Mouse (Mus musculus) kidney, postnatal 36 days (tissue): ENCODE measurements around the gene Dock4.

Source experiments
- DNase-seq, 2 experiments: peaks; one replicate each; pipeline ENCODE4 v3.0.0; 2021 to 2022; ENCODE audit warnings: mixed read lengths in 2 of 2

Dock4 gene

GRCm38 (mm10) chr12:40511643-40512369 is 66.1 kb downstream of the Dock4 start:
- DNase-seq, result no peak

GRCm38 (mm10) chr12:40512370-40512693 is 66.6 kb downstream of the Dock4 start:
- DNase-seq, result no peak

- no peak for DNase-seq
Measured at GRCm38 (mm10) chr12:40512994-40513393, 67.2 kb downstream of the Dock4 start.

- DNase-seq, result no peak
Measured at GRCm38 (mm10) chr12:40514021-40514420, 68.3 kb downstream of the Dock4 start.

- DNase-seq, result no peak
Measured at GRCm38 (mm10) chr12:40522468-40522867, 76.7 kb downstream of the Dock4 start.

GRCm38 (mm10) chr12:40523020-40523419 is 77.3 kb downstream of the Dock4 start:
- no peak for DNase-seq

- peak; percentile 54 to 60 for DNase-seq
Measured at GRCm38 (mm10) chr12:40525045-40525444, 79.3 kb downstream of the Dock4 start.

GRCm38 (mm10) chr12:40535655-40536618 is 90.2 kb downstream of the Dock4 start:
- DNase-seq, result peak; percentile 27 to 34

- peak in 1 of 2 experiments; percentile 34 for DNase-seq
Measured at GRCm38 (mm10) chr12:40537826-40538225, 92.1 kb downstream of the Dock4 start.

GRCm38 (mm10) chr12:40538318-40538717 is 92.6 kb downstream of the Dock4 start:
- DNase-seq, result no peak

- DNase-seq, result no peak
Measured at GRCm38 (mm10) chr12:40538780-40539179, 93.0 kb downstream of the Dock4 start.

GRCm38 (mm10) chr12:40544273-40544672 is 98.5 kb downstream of the Dock4 start:
- DNase-seq, result no peak

GRCm38 (mm10) chr12:40546827-40547226 is 101.1 kb downstream of the Dock4 start:
- no peak for DNase-seq

GRCm38 (mm10) chr12:40551317-40551716 is 105.6 kb downstream of the Dock4 start:
- DNase-seq, result no peak

- DNase-seq, result peak in 1 of 2 experiments; percentile 17
Measured at GRCm38 (mm10) chr12:40552201-40552600, 106.4 kb downstream of the Dock4 start.

- DNase-seq, result no peak
Measured at GRCm38 (mm10) chr12:40553929-40554328, 108.2 kb downstream of the Dock4 start.

- no peak for DNase-seq
Measured at GRCm38 (mm10) chr12:40554941-40555511, 109.3 kb downstream of the Dock4 start.

- DNase-seq, result no peak
Measured at GRCm38 (mm10) chr12:40558600-40558999, 112.8 kb downstream of the Dock4 start.

GRCm38 (mm10) chr12:40559103-40559502 is 113.4 kb downstream of the Dock4 start:
- peak; percentile 41 to 72 for DNase-seq

- no peak for DNase-seq
Measured at GRCm38 (mm10) chr12:40563703-40564102, 118.0 kb downstream of the Dock4 start.

GRCm38 (mm10) chr12:40564261-40564660 is 118.5 kb downstream of the Dock4 start:
- peak in 1 of 2 experiments; percentile 32 for DNase-seq

GRCm38 (mm10) chr12:40568365-40568885 is 122.7 kb downstream of the Dock4 start:
- DNase-seq, result no peak
